Mouse (Mus musculus) liver, embryonic 14.5 days (tissue): ENCODE measurements at regions not wholly inside any gene's neighbourhood (a gene's known extent, or its start where the extent isn't known, plus 50 kb on each side); places are given as distances from the start of the nearest gene placed in this dataset.

Source experiments
- ATAC-seq: fragments of 200-750 bp; cut with Nextera tagmentation; 2 replicates; pipeline ENCODE4 v1.8.0; 2017; ENCODE audit warnings: moderate number of reproducible peaks, mild to moderate bottlenecking, moderate library complexity; ENCODE audit not compliant: insufficient read depth
- DNase-seq, 3 experiments: peaks; one replicate each; pipeline ENCODE4 v3.0.0-alpha.2; 2012 to 2013; ENCODE audit warnings: low read depth in 3 of 3, low spot score in 3 of 3
- H3K27ac ChIP-seq: fragments of 300-500 bp; sonication (generic); 2 replicates; pipeline ENCODE4 v1.5.1; 2014; ENCODE audit warnings: moderate library complexity, mild to moderate bottlenecking, control low read depth, inconsistent platforms
- H3K27me3 ChIP-seq: fragments of 300-500 bp; sonication (generic); 2 replicates; pipeline ENCODE4 v1.6.1; 2014; ENCODE audit warnings: mild to moderate bottlenecking, low read length, moderate library complexity; ENCODE audit not compliant: control insufficient read depth, insufficient read depth
- H3K36me3 ChIP-seq: fragments of 300-500 bp; sonication (generic); replicated peaks from 2 replicates; pipeline ENCODE4 v1.6.1; 2014; ENCODE audit warnings: low read depth; ENCODE audit not compliant: control insufficient read depth, insufficient read depth
- H3K4me1 ChIP-seq, 2 experiments: fragments of 200-500 bp in 1 of 2; fragments of 300-500 bp in 1 of 2; sonication (generic) in 1 of 2; replicated peaks; 2 replicates each; pipeline ENCODE4 v1.6.1; 2012 to 2014; ENCODE audit warnings: antibody characterized with exemption in 1 of 2, inconsistent platforms in 1 of 2, low read length in 1 of 2; ENCODE audit not compliant: control insufficient read depth in 2 of 2, insufficient read depth in 2 of 2
- H3K4me2 ChIP-seq: fragments of 300-500 bp; sonication (generic); 2 replicates; pipeline ENCODE4 v1.6.1; 2014; ENCODE audit warnings: low read depth, mild to moderate bottlenecking, control low read depth, moderate library complexity
- H3K4me3 ChIP-seq, 2 experiments: fragments of 200-500 bp in 1 of 2; fragments of 300-500 bp in 1 of 2; sonication (generic) in 1 of 2; 2 replicates each; pipeline ENCODE4 v1.5.1; 2012 to 2014; ENCODE audit warnings: low read depth in 2 of 2, low read length in 2 of 2, mild to moderate bottlenecking in 2 of 2, control low read depth in 1 of 2, inconsistent platforms in 1 of 2, moderate library complexity in 1 of 2; ENCODE audit not compliant: insufficient read depth in 1 of 2
- H3K9ac ChIP-seq: fragments of 300-500 bp; sonication (generic); replicated peaks from 2 replicates; pipeline ENCODE4 v1.6.1; 2014; ENCODE audit warnings: mild to moderate bottlenecking, control low read depth, moderate library complexity
- H3K9me3 ChIP-seq: fragments of 300-500 bp; sonication (generic); 2 replicates; pipeline ENCODE4 v1.6.1; 2016; ENCODE audit warnings: low read length, mixed read lengths; ENCODE audit not compliant: control insufficient read depth
- CTCF ChIP-seq: IDR thresholded peaks from 2 replicates; pipeline ENCODE4 v1.5.1; 2016; ENCODE audit warnings: antibody characterized with exemption, low read depth, control low read depth
- EP300 ChIP-seq: IDR thresholded peaks from 2 replicates; pipeline ENCODE4 v1.6.1; 2016; ENCODE audit warnings: antibody characterized with exemption, low read depth
- WGBS: fragments of 180-500 bp; shearing (Covaris S2); extraction: QIAGEN DNeasy Blood & Tissue Kit; methylation state at CpG from one replicate; pipeline ENCODE4 v1.1.7; 2014; ENCODE audit not compliant: insufficient replicate concordance; 5-methylcytosine and 5-hydroxymethylcytosine counted together

GRCm38 (mm10) chr11:82668026-82668425 is 96.1 kb downstream of the Cct6b start:
- Histone ChIP-seq H3K9me3 (no peaks in the 10 kb centered on the region), H3K4me2 (no peak overlapping the region), H3K27ac (no peak overlapping the region), H3K4me1 (no peaks in the 10 kb centered on the region), H3K9ac (no peak overlapping the region), H3K36me3 (no peaks in the 10 kb centered on the region), H3K27me3 (no peaks in the 10 kb centered on the region), H3K4me3 (no peak overlapping the region)
- ATAC-seq, result no peak
- 42% methylated on average over 1 of the region's 1 CpGs for WGBS
- TF ChIP-seq CTCF (no peak), EP300 (no peak)
- no peak for DNase-seq

- DNase-seq, result no peak
- no peak for ATAC-seq
- Histone ChIP-seq H3K9me3 (no peaks in the 10 kb centered on the region), H3K4me3 (no peak overlapping the region), H3K4me2 (no peak overlapping the region), H3K4me1 (no peaks in the 10 kb centered on the region), H3K9ac (no peak overlapping the region), H3K27me3 (no peaks in the 10 kb centered on the region), H3K36me3 (no peaks in the 10 kb centered on the region), H3K27ac (no peak overlapping the region)
- WGBS, result 72% methylated on average over 1 of the region's 1 CpGs
- TF ChIP-seq EP300 (no peak), CTCF (no peak)
These were observed 100.0 kb downstream of the Cct6b start for GRCm38 (mm10) chr11:82664076-82664475.

GRCm38 (mm10) chr11:82662086-82662485 is 102.0 kb downstream of the Cct6b start:
- H3K27me3 ChIP-seq, result no peaks in the 10 kb centered on the region
- no peaks in the 10 kb centered on the region for H3K4me1 ChIP-seq
- no peak overlapping the region for H3K9ac ChIP-seq
- H3K4me2 ChIP-seq, result no peak overlapping the region
- TF ChIP-seq CTCF, result no peak
- no peak for TF ChIP-seq EP300
- no peak overlapping the region for H3K27ac ChIP-seq
- ATAC-seq (no peak), DNase-seq (no peak)
- no peak overlapping the region for H3K4me3 ChIP-seq
- WGBS, result 24% methylated on average over 3 of the region's 3 CpGs
- no peaks in the 10 kb centered on the region for H3K9me3 ChIP-seq
- no peaks in the 10 kb centered on the region for H3K36me3 ChIP-seq

GRCm38 (mm10) chr11:82651751-82652150 is 112.4 kb downstream of the Cct6b start:
- 26% methylated on average over 5 of the region's 5 CpGs for WGBS
- no peak for TF ChIP-seq CTCF
- TF ChIP-seq EP300, result no peak
- no peak for DNase-seq

GRCm38 (mm10) chr11:82638513-82638912 is 125.6 kb downstream of the Cct6b start:
- TF ChIP-seq EP300, result no peak
- TF ChIP-seq CTCF, result no peak
- Histone ChIP-seq H3K27ac (no peak overlapping the region), H3K9ac (no peak overlapping the region), H3K27me3 (no peaks in the 10 kb centered on the region), H3K9me3 (no peaks in the 10 kb centered on the region), H3K4me2 (no peak overlapping the region), H3K4me1 (no peaks in the 10 kb centered on the region), H3K36me3 (no peaks in the 10 kb centered on the region), H3K4me3 (no peak overlapping the region)
- DNase-seq (no peak), ATAC-seq (no peak)
- WGBS, result 21% methylated on average over 4 of the region's 4 CpGs

More at GRCm38 (mm10) chr11:82651751-82652150, 112.4 kb downstream of the Cct6b start:
- ATAC-seq, result no peak
- no peaks in the 10 kb centered on the region for H3K4me1 ChIP-seq
- H3K27ac ChIP-seq, result no peak overlapping the region
- no peak overlapping the region for H3K9ac ChIP-seq
- no peaks in the 10 kb centered on the region for H3K9me3 ChIP-seq
- H3K4me2 ChIP-seq, result no peak overlapping the region
- H3K36me3 ChIP-seq, result no peaks in the 10 kb centered on the region
- H3K27me3 ChIP-seq, result no peaks in the 10 kb centered on the region
- no peak overlapping the region for H3K4me3 ChIP-seq
